9 mouse cellular contexts compared by ENCODE assay signal in the genomic region with DNA sequence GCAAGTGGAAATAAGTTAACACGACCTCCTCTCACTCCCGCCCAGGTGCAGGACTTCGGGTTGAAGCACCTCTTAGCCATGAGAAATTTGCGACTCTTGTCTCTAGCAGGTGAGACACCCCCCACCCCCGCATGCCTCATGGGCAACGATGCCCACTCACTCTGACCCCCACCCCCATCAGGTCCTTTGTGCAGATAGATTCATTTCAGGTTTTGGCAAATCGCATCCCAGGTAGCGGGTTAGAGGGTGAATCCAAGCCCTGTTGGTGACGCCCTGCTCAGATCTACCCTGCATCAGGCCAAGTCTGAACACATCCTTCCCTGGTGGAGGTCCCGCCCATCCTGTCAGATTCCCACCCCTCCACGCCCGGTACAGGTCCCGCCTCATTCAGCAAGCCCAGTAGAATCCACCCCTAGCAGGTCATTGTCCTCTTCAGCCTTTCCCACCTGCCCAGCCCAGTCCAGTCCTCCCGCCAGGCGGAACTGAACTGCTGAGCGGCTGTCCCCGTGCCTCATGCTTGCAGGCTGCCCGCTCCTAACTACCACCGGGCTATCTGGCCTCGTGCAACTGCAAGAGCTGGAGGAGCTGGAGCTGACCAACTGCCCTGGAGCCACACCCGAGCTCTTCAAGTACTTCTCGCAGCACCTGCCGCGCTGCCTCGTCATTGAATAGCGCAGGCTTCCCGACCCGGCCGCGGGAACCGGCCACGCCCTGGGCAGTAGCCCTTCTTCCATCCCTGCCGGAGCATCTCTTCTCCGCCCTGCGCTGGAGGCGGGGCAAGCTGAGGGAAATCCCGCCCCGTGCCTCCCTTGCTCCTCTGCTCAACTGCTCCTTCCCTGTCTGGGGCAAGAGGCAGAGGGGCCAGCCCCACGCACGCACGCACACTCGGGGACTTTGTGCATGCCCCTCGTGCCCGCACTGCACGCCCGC. TPM values are rescaled to one million over a fixed set of nuclear protein-coding genes. Genes with fewer than 3 reads are reported as not detected.
DNase-seq lines count a peak whose midpoint lies in the region; TF ChIP-seq lines count a peak whose summit lies in the region.
"Had no signal": no experiment of that assay in that cellular context is flagged by ENCODE, and none has a peak within 500 bp of the region (broad histone marks: within the 10 kb centered on the region; RNA-seq: fewer than 3 reads in every experiment).

No protein-coding gene starts in this region.

- no peak for TF ChIP-seq POLR2A in testis, adult 2 months (IDR thresholded peaks at IDR 0.05; ENCODE audit: control insufficient read depth, low read depth, low read length)
- TF ChIP-seq POLR2A in liver, adult 2 months (IDR thresholded peaks at IDR 0.05; ENCODE audit: extremely low read depth, insufficient read depth, low read length): no peak

- 8% methylated on average over 46 of the region's 46 CpGs for WGBS in liver, adult 2 months

- H3K9ac ChIP-seq in liver, adult 2 months (ENCODE audit: low read depth, low read length): no peak overlapping the region

- H3K27ac ChIP-seq in testis, adult 2 months (ENCODE audit: control insufficient read depth, insufficient read depth, low read depth, low read length): no peak overlapping the region
- H3K27ac ChIP-seq in liver, adult 2 months (replicated peaks; ENCODE audit: insufficient read depth, low read depth, low read length): no peak overlapping the region

- H3K4me3 ChIP-seq in testis, adult 2 months (ENCODE audit: control insufficient read depth, low read depth, low read length): peak overlapping the region; percentile 36
- H3K4me3 ChIP-seq in liver, adult 2 months (ENCODE audit: insufficient read depth, low read depth, low read length): no peak overlapping the region

- peaks cover 20% of the 10 kb centered on the region for H3K4me1 ChIP-seq in testis, adult 2 months (ENCODE audit: control insufficient read depth, insufficient read depth, low read length)
- peaks cover 2% of the 10 kb centered on the region for H3K4me1 ChIP-seq in liver, adult 2 months (ENCODE audit: control insufficient read depth, insufficient read depth, low read length)

- H3K36me3 ChIP-seq in testis, adult 2 months (ENCODE audit: control insufficient read depth, insufficient read depth, low read length): no peaks in the 10 kb centered on the region
- no peaks in the 10 kb centered on the region for H3K36me3 ChIP-seq in liver, adult 2 months (ENCODE audit: control insufficient read depth, insufficient read depth, low read length)

- no peaks in the 10 kb centered on the region for H3K27me3 ChIP-seq in testis, adult 2 months (ENCODE audit: control insufficient read depth, insufficient read depth, low read length)
- peaks cover 12% of the 10 kb centered on the region for H3K27me3 ChIP-seq in liver, adult 2 months (ENCODE audit: control insufficient read depth, insufficient read depth, low read length)

- peak; percentile 91 for DNase-seq in heart, adult 11 months
- no peak for DNase-seq in heart, adult 8-10 months (ENCODE audit: low spot score)
- no peak for DNase-seq in testis, postnatal 14 days (ENCODE audit: low spot score)
- DNase-seq in liver, adult 2 months (ENCODE audit: extremely low read depth, low read depth, low spot score): peak; percentile 38
- no peak for DNase-seq in urinary bladder, postnatal 36 days (ENCODE audit: low spot score in 2 of 2)
- no peak for DNase-seq in gastrocnemius, postnatal 10 days
- no peak for DNase-seq in right cerebral cortex, postnatal 36 days (ENCODE audit: low spot score in 2 of 2)
- DNase-seq: thymus, postnatal 25 days had no signal

- peaks cover 5% of the 10 kb centered on the region for H3K79me2 ChIP-seq in liver, adult 2 months (ENCODE audit: control insufficient read depth, insufficient read depth, low read length)

- no peak for TF ChIP-seq CTCF in testis, adult 2 months (IDR thresholded peaks at IDR 0.05; ENCODE audit: control insufficient read depth, insufficient read depth, insufficient replicate concordance, low read depth, low read length)
- TF ChIP-seq CTCF in liver, adult 2 months (IDR thresholded peaks at IDR 0.05; ENCODE audit: low read depth, low read length): no peak

RNA-seq across cellular contexts. Expression of gene Wdr24, which starts 4.3 kb away (rescaled TPM):
- total RNA-seq in heart, adult 8-10 months (2022): 10 to 100 TPM; 11.2 to 12.6 (median 12.1) TPM
- 35.8 and 36.0 TPM in 2 replicates for polyA plus RNA-seq in testis, adult 2 months (2012; rRNA removed)
- 13.3 and 15.6 TPM in 2 replicates for total RNA-seq in liver, adult 2 months (2014; rRNA removed)
- polyA plus RNA-seq in liver, adult 2 months (2012; rRNA removed): 23.9 and 24.8 TPM in 2 replicates
- total RNA-seq in gastrocnemius, postnatal 10 days (2021): 10 to 100 TPM in 1 of 2 experiments, 1 to 10 TPM in 1; 10.0 to 10.8 TPM

RNA-seq across cellular contexts. Expression of gene Jmjd8, which starts 9.6 kb away (rescaled TPM):
- total RNA-seq in heart, adult 8-10 months (2022): 10 to 100 TPM; 34.2 to 39.6 (median 34.8) TPM
- 16.4 and 18.6 TPM in 2 replicates for polyA plus RNA-seq in testis, adult 2 months (2012; rRNA removed)
- 25.6 and 30.5 TPM in 2 replicates for total RNA-seq in liver, adult 2 months (2014; rRNA removed)
- polyA plus RNA-seq in liver, adult 2 months (2012; rRNA removed): 75.0 and 78.4 TPM in 2 replicates
- 10 to 100 TPM; 22.1 to 25.8 TPM for total RNA-seq in gastrocnemius, postnatal 10 days (2021)

RNA-seq across cellular contexts. Expression of gene Fbxl16, which starts 10.2 kb away (rescaled TPM):
- 1 to 10 TPM; 1.2 to 1.9 (median 1.5) TPM for total RNA-seq in heart, adult 8-10 months (2022)
- polyA plus RNA-seq in testis, adult 2 months (2012; rRNA removed): 6.2 and 7.1 TPM in 2 replicates
- 0.07 TPM in 1 of 2 replicates, not detected in the other for total RNA-seq in liver, adult 2 months (2014; rRNA removed)
- polyA plus RNA-seq in liver, adult 2 months (2012; rRNA removed): 0.12 and 0.33 TPM in 2 replicates
- total RNA-seq in gastrocnemius, postnatal 10 days (2021): 1 to 10 TPM; 2.1 to 2.3 TPM

RNA-seq across cellular contexts. Expression of gene Stub1, which starts 14.1 kb away (rescaled TPM):
- total RNA-seq in heart, adult 8-10 months (2022): 100 to 1,000 TPM; 129 to 137 (median 130) TPM
- 81.1 and 82.0 TPM in 2 replicates for polyA plus RNA-seq in testis, adult 2 months (2012; rRNA removed)
- total RNA-seq in liver, adult 2 months (2014; rRNA removed): 50.4 and 55.3 TPM in 2 replicates
- polyA plus RNA-seq in liver, adult 2 months (2012; rRNA removed): 81.3 and 94.4 TPM in 2 replicates
- 10 to 100 TPM; 95.7 to 99.9 TPM for total RNA-seq in gastrocnemius, postnatal 10 days (2021)

RNA-seq across cellular contexts. Expression of gene Rhbdl1, which starts 18.0 kb away (rescaled TPM):
- total RNA-seq in heart, adult 8-10 months (2022): 1 to 10 TPM in 3 of 4 experiments, under 1 TPM in 1; 0.97 to 5.1 (median 1.6) TPM
- polyA plus RNA-seq in testis, adult 2 months (2012; rRNA removed): 2.1 and 2.7 TPM in 2 replicates
- 0.40 and 0.74 TPM in 2 replicates for total RNA-seq in liver, adult 2 months (2014; rRNA removed)
- 3.8 and 5.5 TPM in 2 replicates for polyA plus RNA-seq in liver, adult 2 months (2012; rRNA removed)
- 10 to 100 TPM in 1 of 2 experiments, 1 to 10 TPM in 1; 9.8 to 10.9 TPM for total RNA-seq in gastrocnemius, postnatal 10 days (2021)

Comparison
In these comparisons a context has a peak if more than half of its experiments do, and no peak if none do; other contexts are left out.
1. DNase-seq: peak in heart, adult 11 months (single experiment) and liver, adult 2 months (single experiment); none in heart, adult 8-10 months (single experiment), testis, postnatal 14 days (single experiment), urinary bladder, postnatal 36 days (0 of 2), gastrocnemius, postnatal 10 days (single experiment) and right cerebral cortex, postnatal 36 days (0 of 2).